In genomic region chr11:82235551-82236207, GRCm38 (mm10) we compare ENCODE assay signal across 8 mouse cellular contexts.
A peak's percentile ranks its signal among the peaks of the same experiment; 100 is the strongest.
DNase-seq lines count a peak whose midpoint lies in the region; ATAC-seq and TF ChIP-seq lines count a peak whose summit lies in the region.
"Had no signal": no experiment of that assay in that cellular context is flagged by ENCODE, and none has a peak within 500 bp of the region (broad histone marks: within the 10 kb centered on the region; RNA-seq: fewer than 3 reads in every experiment).

No protein-coding gene starts in this region.

- ATAC-seq in hindbrain, embryonic 11.5 days (ENCODE audit: low FRiP score), result no peak
- ATAC-seq in liver, embryonic 14.5 days (ENCODE audit: insufficient read depth), result no peak

- no peak overlapping the region for H3K9ac ChIP-seq in hindbrain, embryonic 11.5 days (ENCODE audit: low read depth, low read length)
- no peak overlapping the region for H3K9ac ChIP-seq in liver, embryonic 14.5 days (replicated peaks)
- H3K9ac ChIP-seq: limb, embryonic 15.5 days had no signal

- 32% methylated on average over 2 of the region's 2 CpGs for WGBS in hindbrain, embryonic 11.5 days
- WGBS in liver, embryonic 14.5 days (ENCODE audit: insufficient replicate concordance), result 11% methylated on average over 2 of the region's 2 CpGs
- 38% methylated on average over 2 of the region's 2 CpGs for WGBS in olfactory bulb, adult 2 months

- H3K27me3 ChIP-seq in testis, adult 2 months (ENCODE audit: control insufficient read depth, insufficient read depth, low read length), result no peaks in the 10 kb centered on the region
- H3K27me3 ChIP-seq in hindbrain, embryonic 11.5 days (ENCODE audit: control insufficient read depth, insufficient read depth, low read length), result no peaks in the 10 kb centered on the region
- no peaks in the 10 kb centered on the region; the same call in 1 of the 2 replicates for H3K27me3 ChIP-seq in liver, embryonic 14.5 days (ENCODE audit: control insufficient read depth, insufficient read depth, low read length)

- no peaks in the 10 kb centered on the region for H3K36me3 ChIP-seq in testis, adult 2 months (ENCODE audit: control insufficient read depth, insufficient read depth, low read length)
- H3K36me3 ChIP-seq in hindbrain, embryonic 11.5 days (ENCODE audit: control insufficient read depth, insufficient read depth, low read length), result no peaks in the 10 kb centered on the region
- no peaks in the 10 kb centered on the region for H3K36me3 ChIP-seq in liver, embryonic 14.5 days (replicated peaks; ENCODE audit: control insufficient read depth, insufficient read depth, low read depth)
- H3K36me3 ChIP-seq: limb, embryonic 15.5 days had no signal

- DNase-seq in testis, postnatal 10 days (ENCODE audit: low spot score), result no peak
- peak; percentile 79 for DNase-seq in adipocyte (ENCODE audit: low spot score)
- DNase-seq in embryo, embryonic 11 days, result peak; percentile 81
- DNase-seq in hindbrain, embryonic 11.5 days (ENCODE audit: low spot score), result peak; percentile 79
- peak; percentile 9 to 24 (median 16) for DNase-seq in liver, embryonic 14.5 days (ENCODE audit: low read depth in 3 of 3, low spot score in 3 of 3)

- H3K4me1 ChIP-seq in testis, adult 2 months (ENCODE audit: control insufficient read depth, insufficient read depth, low read length), result no peaks in the 10 kb centered on the region
- no peaks in the 10 kb centered on the region for H3K4me1 ChIP-seq in hindbrain, embryonic 11.5 days (replicated peaks; ENCODE audit: control insufficient read depth, insufficient read depth, low read length)
- H3K4me1 ChIP-seq in liver, embryonic 14.5 days (replicated peaks; ENCODE audit: control insufficient read depth in 2 of 2, insufficient read depth in 2 of 2, low read length in 1 of 2), result no peaks in the 10 kb centered on the region
- no peaks in the 10 kb centered on the region for H3K4me1 ChIP-seq in olfactory bulb, adult 2 months (ENCODE audit: control insufficient read depth, insufficient read depth, low read length)
- H3K4me1 ChIP-seq: limb, embryonic 15.5 days had no signal

- no peak overlapping the region for H3K27ac ChIP-seq in testis, adult 2 months (ENCODE audit: control insufficient read depth, insufficient read depth, low read depth, low read length)
- no peak overlapping the region for H3K27ac ChIP-seq in hindbrain, embryonic 11.5 days (ENCODE audit: low read depth, low read length)
- no peak overlapping the region for H3K27ac ChIP-seq in liver, embryonic 14.5 days
- H3K27ac ChIP-seq in olfactory bulb, adult 2 months (ENCODE audit: insufficient read depth, low read depth, low read length), result no peak overlapping the region
- H3K27ac ChIP-seq: limb, embryonic 15.5 days had no signal

- H3K4me3 ChIP-seq in testis, adult 2 months (ENCODE audit: control insufficient read depth, low read depth, low read length), result no peak overlapping the region
- H3K4me3 ChIP-seq in hindbrain, embryonic 11.5 days (ENCODE audit: low read depth, low read length), result no peak overlapping the region
- no peak overlapping the region for H3K4me3 ChIP-seq in liver, embryonic 14.5 days (ENCODE audit: insufficient read depth in 1 of 2, low read depth in 2 of 2, low read length in 2 of 2)
- no peak overlapping the region for H3K4me3 ChIP-seq in olfactory bulb, adult 2 months (ENCODE audit: insufficient read depth, low read depth, low read length)
- H3K4me3 ChIP-seq: limb, embryonic 15.5 days had no signal

- no peaks in the 10 kb centered on the region for H3K9me3 ChIP-seq in hindbrain, embryonic 11.5 days (ENCODE audit: control insufficient read depth, low read length)
- H3K9me3 ChIP-seq in liver, embryonic 14.5 days (ENCODE audit: control insufficient read depth, low read length), result no peaks in the 10 kb centered on the region
- H3K9me3 ChIP-seq: limb, embryonic 15.5 days had no signal

- no peak for TF ChIP-seq POLR2A in testis, adult 2 months (IDR thresholded peaks at IDR 0.05; ENCODE audit: control insufficient read depth, low read depth, low read length)
- TF ChIP-seq POLR2A in olfactory bulb, adult 2 months (IDR thresholded peaks at IDR 0.05; ENCODE audit: insufficient read depth, low read depth, low read length), result no peak

- H3K4me2 ChIP-seq in hindbrain, embryonic 11.5 days (replicated peaks; ENCODE audit: low read depth, low read length), result no peak overlapping the region
- no peak overlapping the region for H3K4me2 ChIP-seq in liver, embryonic 14.5 days (ENCODE audit: low read depth)
- H3K4me2 ChIP-seq: limb, embryonic 15.5 days had no signal

- no peak for TF ChIP-seq EP300 in liver, embryonic 14.5 days (IDR thresholded peaks at IDR 0.05; ENCODE audit: low read depth)

- peak; percentile 94; the same call in 1 of the 2 replicates for TF ChIP-seq CTCF in testis, adult 2 months (IDR thresholded peaks at IDR 0.05; ENCODE audit: control insufficient read depth, insufficient read depth, insufficient replicate concordance, low read depth, low read length)
- peak; percentile 89 for TF ChIP-seq CTCF in liver, embryonic 14.5 days (IDR thresholded peaks at IDR 0.05; ENCODE audit: low read depth)
- TF ChIP-seq CTCF in olfactory bulb, adult 2 months (IDR thresholded peaks at IDR 0.05; ENCODE audit: insufficient read depth, low read depth, low read length), result peak; percentile 60
